Mouse (Mus musculus): ENCODE measurements around the gene Pcyox1. TPM values are rescaled to one million over a fixed set of nuclear protein-coding genes. Genes with fewer than 3 reads are reported as not detected.

Gene Pcyox1
- polyA plus RNA-seq, 1 experiment from 2014 or later: 87.9 TPM

- H3K4me3 ChIP-seq: peak overlapping the region; percentile 86
- H3K9me3 ChIP-seq (replicated peaks): no peaks in the 10 kb centered on the region
- H3K27ac ChIP-seq (replicated peaks): peak overlapping the region; percentile 100
- no peak for DNase-seq (ENCODE audit: low spot score)
- H3K36me3 ChIP-seq: peaks cover 39% of the 10 kb centered on the region
- no peaks in the 10 kb centered on the region for H3K27me3 ChIP-seq (ENCODE audit: low read depth, poor library complexity, severe bottlenecking)
- H3K4me1 ChIP-seq: peaks cover 19% of the 10 kb centered on the region
These were observed 9.4 kb upstream of the Pcyox1 start for GRCm38 (mm10) chr6:86406306-86406705.

GRCm38 (mm10) chr6:86404996-86405395 lies 8.0 kb upstream of the Pcyox1 start:
- peaks cover 26% of the 10 kb centered on the region for H3K4me1 ChIP-seq

GRCm38 (mm10) chr6:86404100-86404861 lies 7.3 kb upstream of the Pcyox1 start, which contains the start of gene Tia1:
Gene Tia1, plus strand, starts transcription at chr6:86404219.
- Histone ChIP-seq H3K27me3 (ENCODE audit: low read depth, poor library complexity, severe bottlenecking) (no peaks in the 10 kb centered on the region), H3K4me3 (peak within 1 kb of the TSS; percentile 86), H3K27ac (replicated peaks) (peak within 1 kb of the TSS; percentile 100), H3K36me3 (peaks cover 31% of the 10 kb centered on the region), H3K9me3 (replicated peaks) (no peaks in the 10 kb centered on the region), H3K4me1 (peaks cover 26% of the 10 kb centered on the region)
- DNase-seq (ENCODE audit: low spot score): peak; percentile 98
- under 1% methylated on average over 62 of the region's 62 CpGs for WGBS

More at GRCm38 (mm10) chr6:86404996-86405395, 8.0 kb upstream of the Pcyox1 start:
- H3K27me3 ChIP-seq (ENCODE audit: low read depth, poor library complexity, severe bottlenecking): no peaks in the 10 kb centered on the region
- peaks cover 37% of the 10 kb centered on the region for H3K36me3 ChIP-seq
- H3K9me3 ChIP-seq (replicated peaks): no peaks in the 10 kb centered on the region
- no peak for DNase-seq (ENCODE audit: low spot score)
- peak overlapping the region; percentile 100 for H3K27ac ChIP-seq (replicated peaks)
- peak overlapping the region; percentile 86 for H3K4me3 ChIP-seq
- 1% methylated on average over 11 of the region's 11 CpGs for WGBS

GRCm38 (mm10) chr6:86403728-86404099 lies 6.8 kb upstream of the Pcyox1 start:
- Histone ChIP-seq H3K27me3 (ENCODE audit: low read depth, poor library complexity, severe bottlenecking) (peaks cover 5% of the 10 kb centered on the region), H3K4me1 (peaks cover 26% of the 10 kb centered on the region), H3K36me3 (peaks cover 26% of the 10 kb centered on the region), H3K4me3 (peak overlapping the region; percentile 86), H3K27ac (replicated peaks) (peak overlapping the region; percentile 100), H3K9me3 (replicated peaks) (no peaks in the 10 kb centered on the region)
- WGBS: under 1% methylated on average over 15 of the region's 15 CpGs
- DNase-seq (ENCODE audit: low spot score): peak; percentile 86

- Histone ChIP-seq H3K27me3 (ENCODE audit: low read depth, poor library complexity, severe bottlenecking) (peaks cover 12% of the 10 kb centered on the region), H3K4me3 (peak overlapping the region; percentile 86), H3K27ac (replicated peaks) (peak overlapping the region; percentile 100), H3K4me1 (peaks cover 26% of the 10 kb centered on the region), H3K36me3 (peaks cover 18% of the 10 kb centered on the region), H3K9me3 (replicated peaks) (no peaks in the 10 kb centered on the region)
- no peak for DNase-seq (ENCODE audit: low spot score)
- WGBS: 47% methylated on average over 12 of the region's 12 CpGs
These were observed 6.0 kb upstream of the Pcyox1 start for GRCm38 (mm10) chr6:86402681-86403607.

- WGBS: 10% methylated on average over 9 of the region's 9 CpGs
- peaks cover 16% of the 10 kb centered on the region for H3K27me3 ChIP-seq (ENCODE audit: low read depth, poor library complexity, severe bottlenecking)
These were observed 4.0 kb upstream of the Pcyox1 start for GRCm38 (mm10) chr6:86400972-86401371.

GRCm38 (mm10) chr6:86399995-86400394 lies 3.0 kb upstream of the Pcyox1 start:
- Histone ChIP-seq H3K36me3 (no peaks in the 10 kb centered on the region), H3K27ac (replicated peaks) (no peak overlapping the region), H3K9me3 (replicated peaks) (no peaks in the 10 kb centered on the region), H3K27me3 (ENCODE audit: low read depth, poor library complexity, severe bottlenecking) (peaks cover 16% of the 10 kb centered on the region), H3K4me1 (peaks cover 34% of the 10 kb centered on the region), H3K4me3 (no peak overlapping the region)
- no peak for DNase-seq (ENCODE audit: low spot score)
- WGBS: 86% methylated on average over 2 of the region's 2 CpGs

More at GRCm38 (mm10) chr6:86400972-86401371, 4.0 kb upstream of the Pcyox1 start:
- DNase-seq (ENCODE audit: low spot score): peak; percentile 71
- Histone ChIP-seq H3K36me3 (no peaks in the 10 kb centered on the region), H3K4me1 (peaks cover 26% of the 10 kb centered on the region), H3K27ac (replicated peaks) (no peak overlapping the region), H3K9me3 (replicated peaks) (no peaks in the 10 kb centered on the region), H3K4me3 (peak overlapping the region; percentile 38)

- no peak overlapping the region for H3K27ac ChIP-seq (replicated peaks)
- peaks cover 16% of the 10 kb centered on the region for H3K27me3 ChIP-seq (ENCODE audit: low read depth, poor library complexity, severe bottlenecking)
- no peak for DNase-seq (ENCODE audit: low spot score)
- 85% methylated on average over 2 of the region's 2 CpGs for WGBS
- peaks cover 40% of the 10 kb centered on the region for H3K4me1 ChIP-seq
- H3K36me3 ChIP-seq: peaks cover 6% of the 10 kb centered on the region
- no peak overlapping the region for H3K4me3 ChIP-seq
- H3K9me3 ChIP-seq (replicated peaks): no peaks in the 10 kb centered on the region
These were observed 2.0 kb upstream of the Pcyox1 start for GRCm38 (mm10) chr6:86398986-86399385.

GRCm38 (mm10) chr6:86397257-86397980 lies 465 bp upstream of the Pcyox1 start:
- Histone ChIP-seq H3K36me3 (peaks cover 20% of the 10 kb centered on the region), H3K4me3 (peak overlapping the region; percentile 89), H3K27me3 (ENCODE audit: low read depth, poor library complexity, severe bottlenecking) (peaks cover 16% of the 10 kb centered on the region), H3K4me1 (peaks cover 35% of the 10 kb centered on the region), H3K27ac (replicated peaks) (peak overlapping the region; percentile 93), H3K9me3 (replicated peaks) (no peaks in the 10 kb centered on the region)
- no peak for DNase-seq (ENCODE audit: low spot score)
- WGBS: 8% methylated on average over 14 of the region's 14 CpGs

GRCm38 (mm10) chr6:86395969-86396368 lies 985 bp downstream of the Pcyox1 start:
- H3K27ac ChIP-seq (replicated peaks): peak overlapping the region; percentile 93

GRCm38 (mm10) chr6:86395021-86395420 lies 1.9 kb downstream of the Pcyox1 start:
- Histone ChIP-seq H3K4me3 (peak overlapping the region; percentile 89), H3K9me3 (replicated peaks) (no peaks in the 10 kb centered on the region)
- WGBS: 91% methylated on average over 9 of the region's 9 CpGs

More at GRCm38 (mm10) chr6:86395969-86396368, 985 bp downstream of the Pcyox1 start:
- 50% methylated on average over 10 of the region's 10 CpGs for WGBS
- Histone ChIP-seq H3K4me1 (peaks cover 34% of the 10 kb centered on the region), H3K4me3 (peak overlapping the region; percentile 89), H3K36me3 (peaks cover 35% of the 10 kb centered on the region), H3K27me3 (ENCODE audit: low read depth, poor library complexity, severe bottlenecking) (peaks cover 16% of the 10 kb centered on the region), H3K9me3 (replicated peaks) (no peaks in the 10 kb centered on the region)
- no peak for DNase-seq (ENCODE audit: low spot score)

GRCm38 (mm10) chr6:86394078-86394720 lies 2.8 kb downstream of the Pcyox1 start:
- 93% methylated on average over 17 of the region's 17 CpGs for WGBS
- H3K4me3 ChIP-seq: no peak overlapping the region
- peaks cover 28% of the 10 kb centered on the region for H3K4me1 ChIP-seq
- peaks cover 16% of the 10 kb centered on the region for H3K27me3 ChIP-seq (ENCODE audit: low read depth, poor library complexity, severe bottlenecking)
- peaks cover 52% of the 10 kb centered on the region for H3K36me3 ChIP-seq
- no peak overlapping the region for H3K27ac ChIP-seq (replicated peaks)
- no peak for DNase-seq (ENCODE audit: low spot score)
- no peaks in the 10 kb centered on the region for H3K9me3 ChIP-seq (replicated peaks)

More at GRCm38 (mm10) chr6:86395021-86395420, 1.9 kb downstream of the Pcyox1 start:
- DNase-seq (ENCODE audit: low spot score): no peak
- Histone ChIP-seq H3K4me1 (peaks cover 28% of the 10 kb centered on the region), H3K27me3 (ENCODE audit: low read depth, poor library complexity, severe bottlenecking) (peaks cover 16% of the 10 kb centered on the region), H3K27ac (replicated peaks) (no peak overlapping the region), H3K36me3 (peaks cover 44% of the 10 kb centered on the region)
